Mouse (Mus musculus) thymus, postnatal 25 days (tissue): ENCODE data around the gene Satb2.

Source experiments
- DNase-seq: peaks from one replicate; pipeline ENCODE4 v3.0.0; 2022

Gene Satb2

GRCm38 (mm10) chr1:56978151-56978700, at the start of gene Satb2:
Gene Satb2, minus strand, starts transcription at chr1:56978650.
- DNase-seq: no peak

- no peak for DNase-seq
These were observed 40.5 kb upstream of the Satb2 start for GRCm38 (mm10) chr1:57018941-57019340.

GRCm38 (mm10) chr1:57013856-57014255, 35.4 kb upstream of the Satb2 start:
- no peak for DNase-seq

- DNase-seq: no peak
These were observed 30.7 kb upstream of the Satb2 start for GRCm38 (mm10) chr1:57009171-57009570.

- DNase-seq: no peak
These were observed 16.6 kb upstream of the Satb2 start for GRCm38 (mm10) chr1:56995041-56995440.

- DNase-seq: no peak
These were observed 13.9 kb upstream of the Satb2 start for GRCm38 (mm10) chr1:56992310-56992709.

- no peak for DNase-seq
These were observed 13.2 kb upstream of the Satb2 start for GRCm38 (mm10) chr1:56991613-56992012.

GRCm38 (mm10) chr1:56984483-56984810, 6.0 kb upstream of the Satb2 start:
- DNase-seq: no peak

- no peak for DNase-seq
These were observed 5.5 kb upstream of the Satb2 start for GRCm38 (mm10) chr1:56983771-56984482.

- no peak for DNase-seq
These were observed 4.7 kb upstream of the Satb2 start for GRCm38 (mm10) chr1:56983100-56983590.

GRCm38 (mm10) chr1:56982631-56983030, 4.2 kb upstream of the Satb2 start:
- DNase-seq: no peak

- no peak for DNase-seq
These were observed 3.6 kb upstream of the Satb2 start for GRCm38 (mm10) chr1:56981947-56982555.

GRCm38 (mm10) chr1:56981508-56981907, 3.1 kb upstream of the Satb2 start:
- no peak for DNase-seq

- DNase-seq: no peak
These were observed 2.3 kb upstream of the Satb2 start for GRCm38 (mm10) chr1:56980631-56981275.

- no peak for DNase-seq
These were observed 1.3 kb upstream of the Satb2 start for GRCm38 (mm10) chr1:56979531-56980395.

GRCm38 (mm10) chr1:56977201-56978100, 999 bp downstream of the Satb2 start:
- DNase-seq: peak; percentile 18

GRCm38 (mm10) chr1:56976825-56977104, 1.7 kb downstream of the Satb2 start:
- no peak for DNase-seq

- DNase-seq: no peak
These were observed 2.2 kb downstream of the Satb2 start for GRCm38 (mm10) chr1:56976044-56976824.

- no peak for DNase-seq
These were observed 2.9 kb downstream of the Satb2 start for GRCm38 (mm10) chr1:56975546-56975945.

GRCm38 (mm10) chr1:56974187-56974586, 4.3 kb downstream of the Satb2 start:
- no peak for DNase-seq

GRCm38 (mm10) chr1:56973593-56973950, 4.9 kb downstream of the Satb2 start:
- no peak for DNase-seq
